Mouse (Mus musculus) myocyte (in vitro differentiated cells): Measurements from ENCODE around the gene Gm17026. TPM values are rescaled to one million over a fixed set of nuclear protein-coding genes. Genes with fewer than 3 reads are reported as not detected.
"Not testable (repeated sequence)": the region's sequence is repeated elsewhere in the genome, so short reads cannot be mapped to it uniquely, and the experiment has no call there.

Experiments
- H3K27me3 ChIP-seq: one replicate; pipeline ENCODE4 v1.6.1; 2011; ENCODE audit not compliant: control insufficient read depth, insufficient read depth, insufficient read length
- H3K36me3 ChIP-seq: one replicate; pipeline ENCODE4 v1.6.1; 2011; ENCODE audit not compliant: control insufficient read depth, insufficient read depth
- H3K4me2 ChIP-seq: one replicate; pipeline ENCODE4 v1.6.1; 2011; ENCODE audit warnings: low read depth, control low read depth
- H3K4me3 ChIP-seq: one replicate; pipeline ENCODE4 v1.5.1; 2011; ENCODE audit warnings: mild to moderate bottlenecking, control low read depth, moderate library complexity
- H3K79me2 ChIP-seq: one replicate; pipeline ENCODE4 v1.6.1; 2011; ENCODE audit not compliant: control insufficient read depth, insufficient read depth
- H3ac ChIP-seq: one replicate; pipeline ENCODE4 v1.6.1; 2011; ENCODE audit not compliant: control insufficient read depth, insufficient read length
- polyA plus RNA-seq: library from polyadenylated mRNA; unstranded; fragments of >200 nt; fragmentation: generic; extraction: Trizol; gene quantifications from one replicate; pipeline ENCODE4 v1.2.1, GENCODE M21; 2012; ENCODE audit warnings: missing spikeins

The Gm17026 gene
- not detected for polyA plus RNA-seq

GRCm38 (mm10) chr14:42259948-42260347 lies at the start of gene Gm17026:
Gene Gm17026, minus strand, starts transcription at chr14:42260048.
- H3K27me3 ChIP-seq, H3K4me3 ChIP-seq, H3K79me2 ChIP-seq, H3ac ChIP-seq, H3K36me3 ChIP-seq, H3K4me2 ChIP-seq: not testable (repeated sequence)

- H3K27me3 ChIP-seq, H3K4me3 ChIP-seq, H3ac ChIP-seq, H3K36me3 ChIP-seq, H3K4me2 ChIP-seq, H3K79me2 ChIP-seq: not testable (repeated sequence)
Measured at GRCm38 (mm10) chr14:42297258-42297657, 37.4 kb upstream of the Gm17026 start, which contains the start of gene Gm9611. Gene Gm9611, minus strand, starts transcription at chr14:42297358.

GRCm38 (mm10) chr14:42216766-42217537 lies 42.9 kb downstream of the Gm17026 start:
- H3K79me2 ChIP-seq, H3K27me3 ChIP-seq, H3ac ChIP-seq, H3K36me3 ChIP-seq, H3K4me2 ChIP-seq, H3K4me3 ChIP-seq: not testable (repeated sequence)

Other genes starting within 250 kb of the Gm17026 start
- gene Gm7951, start 142.7 kb downstream of the Gm17026 start, polyA plus RNA-seq, result not detected
- not detected for gene Gm17027, start 97.4 kb downstream of the Gm17026 start, polyA plus RNA-seq
- not detected for gene Gm3573, start 69.3 kb downstream of the Gm17026 start, polyA plus RNA-seq
- not detected for gene Gm9611, start 37.3 kb upstream of the Gm17026 start, polyA plus RNA-seq
- not detected for gene Gm7995, start 50.2 kb upstream of the Gm17026 start, polyA plus RNA-seq
- not detected for gene Gm8005, start 179.6 kb upstream of the Gm17026 start, polyA plus RNA-seq
- not detected for gene Gm8011, start 203.8 kb upstream of the Gm17026 start, polyA plus RNA-seq
- gene Gm8020, start 242.3 kb upstream of the Gm17026 start, polyA plus RNA-seq, result not detected